Mouse (Mus musculus) forebrain, embryonic 15.5 days (tissue): ENCODE results near the gene Sntb2. TPM values are rescaled to one million over a fixed set of nuclear protein-coding genes. Genes with fewer than 3 reads are reported as not detected.
"Not testable (repeated sequence)": the region's sequence is repeated elsewhere in the genome, so short reads cannot be mapped to it uniquely, and the experiment has no call there.

ENCODE experiments used
- ATAC-seq: fragments of 200-750 bp; cut with Nextera tagmentation; replicated peaks from 2 replicates; pipeline ENCODE4 v1.8.0; 2017; ENCODE audit warnings: mild to moderate bottlenecking, moderate TSS enrichment, moderate library complexity
- H3K27ac ChIP-seq: fragments of 300-500 bp; sonication (generic); replicated peaks from 2 replicates; pipeline ENCODE4 v1.5.1; 2015; ENCODE audit warnings: mild to moderate bottlenecking, inconsistent platforms
- H3K27me3 ChIP-seq: fragments of 300-500 bp; sonication (generic); 2 replicates; pipeline ENCODE4 v1.6.1; 2015; ENCODE audit warnings: inconsistent platforms
- H3K36me3 ChIP-seq: fragments of 300-500 bp; sonication (generic); 2 replicates; pipeline ENCODE4 v1.6.1; 2015; ENCODE audit warnings: mild to moderate bottlenecking, inconsistent platforms
- H3K4me1 ChIP-seq: fragments of 300-500 bp; sonication (generic); 2 replicates; pipeline ENCODE4 v1.6.1; 2015; ENCODE audit warnings: inconsistent platforms
- H3K4me2 ChIP-seq: fragments of 300-500 bp; sonication (generic); replicated peaks from 2 replicates; pipeline ENCODE4 v1.6.1; 2015; ENCODE audit warnings: mild to moderate bottlenecking, inconsistent platforms
- H3K4me3 ChIP-seq: fragments of 300-500 bp; sonication (generic); 2 replicates; pipeline ENCODE4 v1.5.1; 2015; ENCODE audit warnings: mild to moderate bottlenecking, inconsistent platforms
- H3K9ac ChIP-seq: fragments of 300-500 bp; sonication (generic); replicated peaks from 2 replicates; pipeline ENCODE4 v1.6.1; 2015; ENCODE audit warnings: mild to moderate bottlenecking, inconsistent platforms
- H3K9me3 ChIP-seq: fragments of 300-500 bp; sonication (generic); 2 replicates; pipeline ENCODE4 v1.6.1; 2016; ENCODE audit warnings: inconsistent platforms
- WGBS: fragments of 180-500 bp; shearing (Covaris S2); methylation state at CpG from one replicate; pipeline ENCODE4 v1.1.7; 2015; ENCODE audit warnings: mixed read lengths; 5-methylcytosine and 5-hydroxymethylcytosine counted together
- polyA plus RNA-seq: library from polyadenylated mRNA; unstranded; fragments of >200 nt; fragmentation: Nextera tagmentation; extraction: Ambion mirVana; gene quantifications from 2 replicates; pipeline ENCODE4 v1.2.1, GENCODE M21; 2015

The Sntb2 gene
- polyA plus RNA-seq, 1 experiment from 2014 or later: 3.7 TPM

GRCm38 (mm10) chr8:106913631-106914030 lies 21.9 kb upstream of the Sntb2 start:
- no peak for ATAC-seq
- Histone ChIP-seq H3K9me3 (no peaks in the 10 kb centered on the region), H3K4me1 (no peaks in the 10 kb centered on the region), H3K4me3 (no peak overlapping the region), H3K36me3 (peaks cover 64% of the 10 kb centered on the region), H3K4me2 (no peak overlapping the region), H3K27ac (no peak overlapping the region), H3K27me3 (no peaks in the 10 kb centered on the region), H3K9ac (no peak overlapping the region)
- 96% methylated on average over 10 of the region's 10 CpGs for WGBS

DNA sequence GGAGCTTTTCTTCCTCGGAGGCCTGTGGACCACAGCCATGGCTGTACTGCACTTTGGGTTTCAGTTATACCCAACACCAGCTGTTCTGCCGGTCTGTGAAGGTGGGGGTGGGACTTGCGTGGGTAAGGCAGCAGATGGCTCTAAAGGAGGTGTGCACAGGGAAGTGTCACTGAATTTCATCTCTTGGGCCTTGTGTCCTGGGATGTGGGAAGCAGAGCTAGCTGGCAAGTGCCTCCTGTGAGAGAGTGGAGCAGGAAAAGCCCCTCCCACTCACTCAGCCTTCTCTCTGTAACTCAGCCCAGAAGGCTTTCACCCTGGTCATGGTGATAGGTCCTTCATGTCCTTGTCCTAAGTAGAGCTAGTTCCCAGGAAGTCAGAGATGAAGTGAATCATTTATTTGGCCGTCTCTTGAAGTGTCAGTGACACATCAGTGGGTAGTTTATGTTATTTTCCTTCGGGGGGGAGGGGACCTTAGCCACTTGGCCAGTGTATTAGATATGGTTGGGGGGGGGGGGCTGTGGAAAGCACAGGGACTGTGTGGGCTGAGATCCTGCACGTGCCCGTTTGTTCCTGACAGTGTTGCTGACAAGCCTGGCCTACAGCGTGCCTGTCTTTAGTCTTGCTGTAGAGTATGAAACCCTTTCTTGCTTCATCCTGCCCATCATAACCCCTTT lies 15.7 kb upstream of the Sntb2 start:
- no peaks in the 10 kb centered on the region for H3K9me3 ChIP-seq
- 82% methylated on average over 8 of the region's 8 CpGs for WGBS
- H3K4me1 ChIP-seq: peaks cover 4% of the 10 kb centered on the region; the same call in 1 of the 2 replicates
- H3K4me3 ChIP-seq: no peak overlapping the region
- H3K27me3 ChIP-seq: no peaks in the 10 kb centered on the region
- peaks cover 60% of the 10 kb centered on the region for H3K36me3 ChIP-seq
- no peak overlapping the region for H3K9ac ChIP-seq
- H3K4me2 ChIP-seq: no peak overlapping the region
- no peak overlapping the region for H3K27ac ChIP-seq
- ATAC-seq: no peak

DNA sequence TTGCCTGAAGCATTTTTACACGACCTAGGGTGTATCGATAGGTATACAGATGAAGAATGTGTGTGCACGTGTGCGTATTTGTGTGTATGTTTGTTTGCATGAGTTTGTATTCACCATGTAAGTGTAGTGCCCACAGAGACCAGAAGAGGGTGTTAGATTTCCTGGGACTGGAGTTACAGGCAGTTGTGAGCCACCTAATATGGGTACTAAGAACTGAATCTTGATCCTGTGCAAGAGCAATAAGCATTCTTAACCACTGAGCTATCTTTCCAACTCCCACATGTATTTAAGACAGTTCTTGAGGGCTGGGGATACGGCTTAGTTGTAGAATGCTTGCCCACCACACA lies 15.2 kb upstream of the Sntb2 start:
- peaks cover 4% of the 10 kb centered on the region; the same call in 1 of the 2 replicates for H3K4me1 ChIP-seq
- H3K27ac ChIP-seq: no peak overlapping the region
- no peak overlapping the region for H3K9ac ChIP-seq
- H3K9me3 ChIP-seq: no peaks in the 10 kb centered on the region
- H3K4me2 ChIP-seq: no peak overlapping the region
- 96% methylated on average over 5 of the region's 5 CpGs for WGBS
- peaks cover 55% of the 10 kb centered on the region for H3K36me3 ChIP-seq
- no peak overlapping the region for H3K4me3 ChIP-seq
- ATAC-seq: no peak
- H3K27me3 ChIP-seq: no peaks in the 10 kb centered on the region

DNA sequence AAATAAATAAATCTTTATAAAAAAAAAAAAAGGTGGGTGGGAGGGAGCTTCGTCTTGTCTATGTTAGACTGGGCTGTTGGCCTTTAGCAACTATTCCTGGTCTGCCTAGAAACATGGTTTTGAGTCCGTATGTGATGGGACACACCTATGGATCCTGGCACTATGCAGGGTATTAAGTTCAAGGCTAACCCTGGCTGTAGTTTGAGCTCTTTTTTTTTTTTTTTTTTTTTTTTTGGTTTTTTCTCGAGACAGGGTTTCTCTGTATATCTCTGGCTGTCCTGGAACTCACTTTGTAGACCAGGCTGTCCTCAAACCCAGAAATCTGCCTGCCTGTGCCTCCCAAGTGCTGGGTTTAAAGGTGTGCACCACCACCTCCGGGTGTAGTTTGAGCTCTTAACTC lies 11.5 kb upstream of the Sntb2 start:
- peaks cover 21% of the 10 kb centered on the region for H3K36me3 ChIP-seq
- no peak overlapping the region for H3K9ac ChIP-seq
- H3K4me2 ChIP-seq: no peak overlapping the region
- H3K9me3 ChIP-seq: no peaks in the 10 kb centered on the region
- no peak for ATAC-seq
- peaks cover 4% of the 10 kb centered on the region; the same call in 1 of the 2 replicates for H3K4me1 ChIP-seq
- H3K4me3 ChIP-seq: no peak overlapping the region
- WGBS: 89% methylated on average over 4 of the region's 4 CpGs
- H3K27ac ChIP-seq: no peak overlapping the region
- H3K27me3 ChIP-seq: no peaks in the 10 kb centered on the region

DNA sequence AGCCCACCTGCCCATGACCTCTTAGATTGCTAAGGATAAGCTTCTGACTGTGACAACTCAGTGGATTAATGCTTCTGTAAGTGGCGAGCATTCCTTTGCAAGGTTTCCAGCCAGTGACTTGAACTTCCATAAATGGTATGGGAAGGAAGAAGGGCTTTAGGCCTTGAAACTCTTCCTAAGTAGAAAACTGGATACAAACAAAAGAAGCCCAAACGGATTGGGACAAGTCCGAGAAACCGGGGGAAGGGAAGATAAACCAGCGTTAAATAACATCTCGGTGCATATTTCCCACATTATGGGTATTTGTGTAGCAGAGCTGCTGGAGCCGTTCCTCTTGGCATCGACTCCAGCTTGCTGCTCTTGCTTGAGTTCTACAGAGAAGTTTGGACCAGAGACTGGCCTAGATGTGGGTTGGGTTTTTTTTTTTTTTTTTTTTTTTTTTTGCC lies 10.6 kb upstream of the Sntb2 start:
- Histone ChIP-seq H3K9me3 (no peaks in the 10 kb centered on the region), H3K4me1 (no peaks in the 10 kb centered on the region), H3K4me2 (no peak overlapping the region), H3K36me3 (peaks cover 15% of the 10 kb centered on the region), H3K27ac (no peak overlapping the region), H3K9ac (no peak overlapping the region), H3K4me3 (no peak overlapping the region), H3K27me3 (no peaks in the 10 kb centered on the region)
- ATAC-seq: no peak
- 82% methylated on average over 8 of the region's 8 CpGs for WGBS

GRCm38 (mm10) chr8:106925446-106925845 lies 10.1 kb upstream of the Sntb2 start:
- Histone ChIP-seq H3K4me1 (no peaks in the 10 kb centered on the region), H3K9ac (no peak overlapping the region), H3K4me3 (no peak overlapping the region), H3K4me2 (no peak overlapping the region), H3K27me3 (no peaks in the 10 kb centered on the region), H3K36me3 (peaks cover 10% of the 10 kb centered on the region), H3K9me3 (no peaks in the 10 kb centered on the region), H3K27ac (no peak overlapping the region)
- ATAC-seq: no peak
- 91% methylated on average over 4 of the region's 4 CpGs for WGBS

GRCm38 (mm10) chr8:106927247-106927646 lies 8.3 kb upstream of the Sntb2 start:
- ATAC-seq: no peak
- H3K4me1 ChIP-seq: peaks cover under 1% of the 10 kb centered on the region
- 0 out of 2 replicates have a peak, but pooled peaks cover 8% of the 10 kb centered on the region for H3K27me3 ChIP-seq
- no peak overlapping the region for H3K27ac ChIP-seq
- 50% methylated on average over 4 of the region's 4 CpGs for WGBS
- H3K4me2 ChIP-seq: no peak overlapping the region
- H3K9ac ChIP-seq: no peak overlapping the region
- H3K4me3 ChIP-seq: no peak overlapping the region
- no peaks in the 10 kb centered on the region for H3K9me3 ChIP-seq
- peaks cover 6% of the 10 kb centered on the region for H3K36me3 ChIP-seq

GRCm38 (mm10) chr8:106928182-106928581 lies 7.4 kb upstream of the Sntb2 start:
- not testable (repeated sequence) for H3K4me2 ChIP-seq, H3K4me3 ChIP-seq, H3K9ac ChIP-seq, H3K36me3 ChIP-seq, ATAC-seq, H3K9me3 ChIP-seq, H3K27ac ChIP-seq, H3K4me1 ChIP-seq
- peaks cover 16% of the 10 kb centered on the region; the same call in 1 of the 2 replicates for H3K27me3 ChIP-seq
- WGBS: 89% methylated on average over 11 of the region's 11 CpGs

GRCm38 (mm10) chr8:106929155-106929913 lies 6.2 kb upstream of the Sntb2 start:
- Histone ChIP-seq H3K4me1 (peaks cover 7% of the 10 kb centered on the region), H3K36me3 (no peaks in the 10 kb centered on the region), H3K9ac (no peak overlapping the region), H3K4me2 (no peak overlapping the region), H3K4me3 (no peak overlapping the region), H3K27ac (no peak overlapping the region), H3K9me3 (no peaks in the 10 kb centered on the region), H3K27me3 (peaks cover 24% of the 10 kb centered on the region; the same call in 1 of the 2 replicates)
- no peak for ATAC-seq
- 55% methylated on average over 6 of the region's 6 CpGs for WGBS

- Histone ChIP-seq H3K4me3 (no peak overlapping the region), H3K4me1 (peaks cover 7% of the 10 kb centered on the region), H3K9me3 (no peaks in the 10 kb centered on the region), H3K36me3 (no peaks in the 10 kb centered on the region), H3K9ac (no peak overlapping the region), H3K27me3 (peaks cover 28% of the 10 kb centered on the region; the same call in 1 of the 2 replicates), H3K4me2 (no peak overlapping the region), H3K27ac (no peak overlapping the region)
- no peak for ATAC-seq
- 69% methylated on average over 5 of the region's 5 CpGs for WGBS
These were observed 5.6 kb upstream of the Sntb2 start for GRCm38 (mm10) chr8:106929921-106930320.

- peak overlapping the region; percentile 16 for H3K4me3 ChIP-seq
- H3K27ac ChIP-seq: 0 out of 2 replicates have a peak overlapping the region, but pooled peaks have one; percentile 15
- H3K36me3 ChIP-seq: no peaks in the 10 kb centered on the region
- WGBS: 8% methylated on average over 22 of the region's 22 CpGs
- no peak overlapping the region; the same call in 1 of the 2 replicates for H3K9ac ChIP-seq
- no peaks in the 10 kb centered on the region for H3K9me3 ChIP-seq
- H3K27me3 ChIP-seq: peaks cover 31% of the 10 kb centered on the region; the same call in 1 of the 2 replicates
- H3K4me2 ChIP-seq: peak overlapping the region; percentile 32
- ATAC-seq: no peak
- H3K4me1 ChIP-seq: peaks cover 22% of the 10 kb centered on the region
These were observed 3.0 kb upstream of the Sntb2 start for GRCm38 (mm10) chr8:106932376-106933065.
